Mouse (Mus musculus): ENCODE data around the gene Tsen54.

- no peak for TF ChIP-seq ZC3H11A (IDR thresholded peaks at IDR 0.05; ENCODE audit: borderline replicate concordance, low read depth, low read length)
- no peak for TF ChIP-seq ZNF384 (IDR thresholded peaks at IDR 0.05; ENCODE audit: low read depth, low read length)
- TF ChIP-seq HCFC1 (IDR thresholded peaks at IDR 0.05; ENCODE audit: borderline replicate concordance, insufficient read depth, low read length) = no peak
- TF ChIP-seq CHD2 (IDR thresholded peaks at IDR 0.05; ENCODE audit: low read depth, low read length) = no peak
Observed at GRCm38 (mm10) chr11:115838895-115839311, 24.4 kb downstream of the Tsen54 start.

Measured in ES-E14 (cell line).